Mouse (Mus musculus) olfactory bulb, adult 2 months (tissue): ENCODE data around the gene Gpnmb.

Source experiments
- CTCF ChIP-seq: fragments of 200-500 bp; IDR thresholded peaks from 2 replicates; pipeline ENCODE4 v1.5.1; 2012; ENCODE audit warnings: low read depth, mild to moderate bottlenecking, low read length, moderate library complexity; ENCODE audit not compliant: insufficient read depth
- POLR2A ChIP-seq: fragments of 200-500 bp; IDR thresholded peaks from 2 replicates; pipeline ENCODE4 v1.6.1; 2012; ENCODE audit warnings: mild to moderate bottlenecking, low read depth, low read length, moderate library complexity; ENCODE audit not compliant: insufficient read depth

GRCm38 (mm10) chr6:49099086-49099485 is 62.7 kb downstream of the Gpnmb start:
- no peak for TF ChIP-seq CTCF
- TF ChIP-seq POLR2A: no peak
